Mouse (Mus musculus): ENCODE data around the gene Slc12a4.
A peak's percentile ranks its signal among the peaks of the same experiment; 100 is the strongest.
"Not testable (repeated sequence)": the region's sequence is repeated elsewhere in the genome, so short reads cannot be mapped to it uniquely, and the experiment has no call there.

The Slc12a4 gene

GRCm38 (mm10) chr8:105965905-105966341 is at the start of gene Slc12a4:
TSS of gene Slc12a4 (minus strand) at chr8:105966097.
- no peak for DNase-seq

- not testable (repeated sequence) for DNase-seq
These were observed 46.3 kb upstream of the Slc12a4 start for GRCm38 (mm10) chr8:106012203-106012602.

GRCm38 (mm10) chr8:106011643-106011986 is 45.7 kb upstream of the Slc12a4 start, which contains the start of gene Ddx28:
TSS of gene Ddx28 (minus strand) at chr8:106011882.
- no peak for DNase-seq

GRCm38 (mm10) chr8:106010748-106011642 is 45.1 kb upstream of the Slc12a4 start:
- peak; percentile 92 for DNase-seq

- DNase-seq = not testable (repeated sequence)
These were observed 42.0 kb upstream of the Slc12a4 start for GRCm38 (mm10) chr8:106007891-106008290.

GRCm38 (mm10) chr8:106007135-106007534 is 41.2 kb upstream of the Slc12a4 start:
- no peak for DNase-seq

GRCm38 (mm10) chr8:106006413-106006812 is 40.5 kb upstream of the Slc12a4 start:
- DNase-seq = no peak

GRCm38 (mm10) chr8:106005875-106006274 is 40.0 kb upstream of the Slc12a4 start, which contains the start of gene Dpep2nb:
TSS of gene Dpep2nb (minus strand) at chr8:106005975.
- DNase-seq = no peak

- no peak for DNase-seq
These were observed 38.8 kb upstream of the Slc12a4 start for GRCm38 (mm10) chr8:106004538-106005207.

GRCm38 (mm10) chr8:106001908-106002307 is 36.0 kb upstream of the Slc12a4 start:
- peak; percentile 91 for DNase-seq

- DNase-seq = no peak
These were observed 33.1 kb upstream of the Slc12a4 start for GRCm38 (mm10) chr8:105998971-105999370.

GRCm38 (mm10) chr8:105996359-105996758 is 30.5 kb upstream of the Slc12a4 start:
- DNase-seq = no peak

- no peak for DNase-seq
These were observed 27.3 kb upstream of the Slc12a4 start for GRCm38 (mm10) chr8:105993226-105993625.

GRCm38 (mm10) chr8:105992499-105992898 is 26.6 kb upstream of the Slc12a4 start:
- DNase-seq = no peak

GRCm38 (mm10) chr8:105991546-105991945 is 25.6 kb upstream of the Slc12a4 start:
- no peak for DNase-seq

- peak; percentile 83 for DNase-seq
These were observed 25.0 kb upstream of the Slc12a4 start, which contains the start of gene Dus2 for GRCm38 (mm10) chr8:105990856-105991387. TSS of gene Dus2 (plus strand) at chr8:105991337.

GRCm38 (mm10) chr8:105988546-105988945 is 22.6 kb upstream of the Slc12a4 start:
- DNase-seq = no peak

- not testable (repeated sequence) for DNase-seq
These were observed 17.5 kb upstream of the Slc12a4 start for GRCm38 (mm10) chr8:105983406-105983805.

- no peak for DNase-seq
These were observed 15.2 kb upstream of the Slc12a4 start for GRCm38 (mm10) chr8:105981146-105981545.

GRCm38 (mm10) chr8:105979325-105979724 is 13.4 kb upstream of the Slc12a4 start, which contains the start of gene Dpep3:
TSS of gene Dpep3 (minus strand) at chr8:105979429.
- DNase-seq = no peak

- no peak for DNase-seq
These were observed 9.5 kb upstream of the Slc12a4 start for GRCm38 (mm10) chr8:105975363-105975762.

GRCm38 (mm10) chr8:105971019-105971720 is 5.3 kb upstream of the Slc12a4 start:
- DNase-seq = no peak

GRCm38 (mm10) chr8:105969367-105969766 is 3.5 kb upstream of the Slc12a4 start:
- no peak for DNase-seq

All from cerebellum, adult 9-11 months (tissue).